Mouse (Mus musculus) liver, adult 2 months (tissue): ENCODE data around the gene Fam20c. TPM values are rescaled to one million over a fixed set of nuclear protein-coding genes. Genes with fewer than 3 reads are reported as not detected.

Experiments
- DNase-seq: peaks from one replicate; pipeline ENCODE4 v3.0.0-alpha.2; 2011; ENCODE audit warnings: low read depth, low spot score; ENCODE audit errors: extremely low read depth
- H3K27ac ChIP-seq: fragments of 200-500 bp; replicated peaks from 2 replicates; pipeline ENCODE4 v1.5.1; 2012; ENCODE audit warnings: low read depth, mild to moderate bottlenecking, control low read depth, inconsistent platforms, low read length; ENCODE audit not compliant: insufficient read depth
- H3K27me3 ChIP-seq: fragments of 200-500 bp; 2 replicates; pipeline ENCODE4 v1.6.1; 2012; ENCODE audit warnings: mild to moderate bottlenecking, moderate library complexity, low read length, inconsistent platforms; ENCODE audit not compliant: control insufficient read depth, insufficient read depth
- H3K36me3 ChIP-seq: fragments of 200-500 bp; 2 replicates; pipeline ENCODE4 v1.6.1; 2012; ENCODE audit warnings: low read length, inconsistent platforms; ENCODE audit not compliant: control insufficient read depth, insufficient read depth
- H3K4me1 ChIP-seq: fragments of 200-500 bp; 2 replicates; pipeline ENCODE4 v1.6.1; 2011; ENCODE audit warnings: low read length; ENCODE audit not compliant: control insufficient read depth, insufficient read depth
- H3K4me3 ChIP-seq: fragments of 200-500 bp; 2 replicates; pipeline ENCODE4 v1.5.1; 2011; ENCODE audit warnings: low read depth, mild to moderate bottlenecking, control low read depth, low read length, moderate library complexity; ENCODE audit not compliant: insufficient read depth
- H3K79me2 ChIP-seq: fragments of 200-500 bp; 2 replicates; pipeline ENCODE4 v1.6.1; 2012; ENCODE audit warnings: inconsistent platforms, mild to moderate bottlenecking, low read length, moderate library complexity; ENCODE audit not compliant: control insufficient read depth, insufficient read depth
- H3K9ac ChIP-seq: fragments of 200-500 bp; 2 replicates; pipeline ENCODE4 v1.6.1; 2012; ENCODE audit warnings: low read depth, mild to moderate bottlenecking, control low read depth, inconsistent platforms, low read length
- CTCF ChIP-seq: fragments of 200-500 bp; IDR thresholded peaks from 2 replicates; pipeline ENCODE4 v1.5.1; 2011; ENCODE audit warnings: low read depth, low read length, control low read depth
- POLR2A ChIP-seq: fragments of 200-500 bp; IDR thresholded peaks from 2 replicates; pipeline ENCODE4 v1.6.1; 2011; ENCODE audit warnings: low read length, control low read depth; ENCODE audit not compliant: insufficient read depth; ENCODE audit errors: extremely low read depth
- WGBS: fragments of 180-500 bp; shearing (Covaris S2); methylation state at CpG from one replicate; pipeline ENCODE4 v1.1.7; 2018; 5-methylcytosine and 5-hydroxymethylcytosine counted together
- polyA plus RNA-seq: library from polyadenylated mRNA; depleted of rRNA; stranded (reverse); fragments of >200 nt; gene quantifications from 2 replicates; pipeline ENCODE4 v1.2.3, GENCODE M21; 2012
- total RNA-seq: library from RNA; depleted of rRNA; stranded (reverse); fragments of >200 nt; gene quantifications from 2 replicates; pipeline ENCODE4 v1.2.3, GENCODE M21; 2014

The Fam20c gene
- total and polyA plus RNA-seq, 2 experiments = 18.2 to 50.7 TPM

DNA sequence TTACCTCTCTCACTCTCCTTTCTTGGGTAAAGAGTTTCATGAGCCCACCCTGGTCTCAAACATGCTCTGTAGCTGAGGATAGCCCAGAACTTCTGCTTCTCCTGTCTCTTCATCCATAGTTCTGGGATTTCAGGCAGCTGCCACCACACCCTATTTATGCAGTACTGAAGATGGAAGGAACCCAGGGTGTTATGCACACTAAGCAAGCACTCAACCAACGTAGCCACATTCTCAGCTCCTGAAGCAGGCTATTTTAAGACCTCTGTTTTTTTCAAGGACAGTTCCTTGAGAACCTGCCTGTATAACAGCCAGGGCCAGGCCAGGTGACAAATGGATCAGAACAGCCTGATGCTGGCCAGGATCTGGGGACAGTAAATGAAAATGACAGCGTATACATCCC is 14.4 kb downstream of the Fam20c start:
- Histone ChIP-seq H3K4me3 (no peak overlapping the region), H3K4me1 (peaks cover 4% of the 10 kb centered on the region; the same call in 1 of the 2 replicates), H3K36me3 (peaks cover 11% of the 10 kb centered on the region; the same call in 1 of the 2 replicates), H3K9ac (no peak overlapping the region), H3K79me2 (peaks cover 2% of the 10 kb centered on the region; the same call in 1 of the 2 replicates), H3K27me3 (no peaks in the 10 kb centered on the region), H3K27ac (no peak overlapping the region)
- TF ChIP-seq POLR2A (no peak), CTCF (no peak)
- 81% methylated on average over 2 of the region's 2 CpGs for WGBS
- DNase-seq = no peak

DNA sequence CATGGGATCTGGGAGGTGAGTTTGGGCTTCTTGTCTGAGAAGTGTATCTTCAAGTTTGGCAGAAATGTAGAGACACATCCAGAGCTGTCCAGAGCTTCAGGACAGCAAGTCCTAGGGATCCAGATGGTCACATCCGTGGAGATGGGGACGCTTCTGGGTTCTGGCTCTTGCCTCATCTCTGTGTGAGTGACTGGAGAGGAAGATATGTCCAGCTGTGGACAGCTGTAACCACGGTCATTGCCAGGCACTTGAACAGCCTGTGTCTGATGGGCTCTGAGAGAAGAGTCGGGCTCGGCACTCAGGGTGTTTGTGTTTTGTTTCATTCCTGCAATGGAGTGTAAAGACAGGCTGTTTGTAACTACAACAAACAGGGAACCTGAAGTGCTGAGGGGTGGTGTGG is 14.8 kb downstream of the Fam20c start:
- H3K36me3 ChIP-seq = peaks cover 11% of the 10 kb centered on the region; the same call in 1 of the 2 replicates
- TF ChIP-seq CTCF (no peak), POLR2A (no peak)
- DNase-seq = no peak
- no peak overlapping the region for H3K4me3 ChIP-seq
- no peak overlapping the region for H3K9ac ChIP-seq
- peaks cover 6% of the 10 kb centered on the region; the same call in 1 of the 2 replicates for H3K4me1 ChIP-seq
- H3K27ac ChIP-seq = no peak overlapping the region
- 86% methylated on average over 5 of the region's 5 CpGs for WGBS
- H3K27me3 ChIP-seq = no peaks in the 10 kb centered on the region
- H3K79me2 ChIP-seq = peaks cover 2% of the 10 kb centered on the region; the same call in 1 of the 2 replicates

DNA sequence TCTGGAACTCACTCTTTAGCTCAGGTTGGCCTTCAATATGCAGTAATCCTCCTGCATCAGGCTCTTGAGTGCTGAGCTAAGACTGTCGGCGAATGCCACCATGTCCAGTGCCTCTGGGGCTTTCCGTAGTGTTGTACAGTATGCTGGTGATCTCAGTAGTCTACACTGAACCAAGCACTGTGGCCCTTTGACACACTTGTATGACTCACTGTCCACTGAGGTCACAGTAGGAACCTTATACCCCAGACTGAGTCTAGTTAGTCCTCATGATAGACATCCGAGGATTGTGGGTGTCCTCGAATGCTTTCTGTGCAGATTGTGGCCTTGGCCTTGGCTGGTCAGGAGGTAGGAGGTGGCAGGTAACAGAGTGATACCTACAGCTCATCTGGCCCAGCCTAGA is 20.8 kb downstream of the Fam20c start:
- Histone ChIP-seq H3K4me3 (no peak overlapping the region), H3K4me1 (peaks cover 42% of the 10 kb centered on the region), H3K9ac (no peak overlapping the region), H3K36me3 (peaks cover under 1% of the 10 kb centered on the region; the same call in 1 of the 2 replicates), H3K27ac (0 out of 2 replicates have a peak overlapping the region, but pooled peaks have one; percentile 6), H3K79me2 (peaks cover 26% of the 10 kb centered on the region; the same call in 1 of the 2 replicates), H3K27me3 (no peaks in the 10 kb centered on the region)
- 66% methylated on average over 5 of the region's 5 CpGs for WGBS
- DNase-seq = no peak
- TF ChIP-seq POLR2A = no peak
- no peak for TF ChIP-seq CTCF

DNA sequence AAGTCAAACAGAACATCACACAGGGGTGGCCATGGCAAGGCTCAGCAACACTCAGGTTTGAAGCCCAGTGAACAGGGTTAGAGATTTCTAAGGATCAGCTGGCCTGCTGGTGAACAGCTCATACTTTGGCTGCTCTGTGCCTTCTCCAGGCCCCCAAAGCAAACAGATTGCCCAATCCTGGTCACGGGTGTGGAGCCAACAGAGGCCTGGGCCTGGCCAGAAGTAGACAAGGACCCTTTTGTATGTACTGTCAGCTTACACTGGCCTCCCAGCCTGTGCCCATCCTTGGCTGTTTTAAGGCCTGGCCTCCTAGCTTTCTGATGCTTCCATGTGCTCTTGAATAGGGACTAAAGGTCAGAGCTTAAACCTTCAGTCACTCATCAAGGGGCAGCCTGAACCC is 22.0 kb downstream of the Fam20c start:
- peaks cover 42% of the 10 kb centered on the region for H3K4me1 ChIP-seq
- H3K36me3 ChIP-seq = peaks cover 2% of the 10 kb centered on the region; the same call in 1 of the 2 replicates
- peaks cover 24% of the 10 kb centered on the region; the same call in 1 of the 2 replicates for H3K79me2 ChIP-seq
- H3K27ac ChIP-seq = peak overlapping the region; percentile 76
- peak overlapping the region; percentile 13; the same call in 1 of the 2 replicates for H3K9ac ChIP-seq
- TF ChIP-seq POLR2A (no peak), CTCF (no peak)
- H3K4me3 ChIP-seq = no peak overlapping the region
- no peaks in the 10 kb centered on the region for H3K27me3 ChIP-seq
- WGBS = 21% methylated on average over 1 of the region's 1 CpGs
- peak; percentile 87 for DNase-seq

DNA sequence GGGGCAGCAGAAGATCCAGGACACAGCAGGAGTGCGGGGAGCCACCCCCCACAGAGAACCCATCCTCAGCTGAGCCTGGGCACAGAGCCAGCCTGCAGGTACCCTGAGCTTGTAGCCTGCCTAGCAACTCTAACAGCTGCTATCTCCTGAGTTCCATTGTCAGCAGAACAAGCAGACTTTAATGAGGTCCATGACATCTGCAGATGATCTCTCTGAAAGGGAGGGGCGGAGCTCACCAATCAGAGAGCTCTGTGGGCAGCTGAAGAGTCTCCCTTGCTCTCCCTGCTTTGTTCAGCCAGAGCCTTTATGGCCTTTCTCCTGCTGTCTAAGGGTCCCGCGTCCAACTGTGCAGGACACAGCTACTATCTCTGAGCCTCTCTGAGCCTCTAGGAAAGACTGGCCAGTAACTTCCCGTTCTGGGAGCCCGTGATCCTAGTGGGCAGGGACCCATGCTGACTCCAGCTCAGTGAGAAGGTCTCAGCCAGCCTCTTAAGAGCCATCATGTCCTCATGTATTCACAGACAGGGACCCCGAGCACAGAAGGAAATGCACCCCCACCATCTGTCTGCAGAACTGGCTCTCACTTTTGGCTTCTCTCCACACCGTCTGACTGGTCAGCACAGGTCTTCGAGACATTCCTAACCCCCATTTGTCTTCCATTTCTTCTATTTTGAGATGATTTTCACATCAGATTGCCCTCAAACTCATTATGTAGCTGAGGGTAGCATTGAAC is 24.6 kb downstream of the Fam20c start:
- H3K36me3 ChIP-seq = peaks cover 4% of the 10 kb centered on the region; the same call in 1 of the 2 replicates
- WGBS = 87% methylated on average over 9 of the region's 9 CpGs
- peaks cover 37% of the 10 kb centered on the region for H3K4me1 ChIP-seq
- no peak overlapping the region for H3K27ac ChIP-seq
- no peak overlapping the region for H3K9ac ChIP-seq
- no peak for TF ChIP-seq CTCF
- no peak for TF ChIP-seq POLR2A
- no peak for DNase-seq
- no peak overlapping the region for H3K4me3 ChIP-seq
- peaks cover 24% of the 10 kb centered on the region; the same call in 1 of the 2 replicates for H3K79me2 ChIP-seq
- H3K27me3 ChIP-seq = no peaks in the 10 kb centered on the region

DNA sequence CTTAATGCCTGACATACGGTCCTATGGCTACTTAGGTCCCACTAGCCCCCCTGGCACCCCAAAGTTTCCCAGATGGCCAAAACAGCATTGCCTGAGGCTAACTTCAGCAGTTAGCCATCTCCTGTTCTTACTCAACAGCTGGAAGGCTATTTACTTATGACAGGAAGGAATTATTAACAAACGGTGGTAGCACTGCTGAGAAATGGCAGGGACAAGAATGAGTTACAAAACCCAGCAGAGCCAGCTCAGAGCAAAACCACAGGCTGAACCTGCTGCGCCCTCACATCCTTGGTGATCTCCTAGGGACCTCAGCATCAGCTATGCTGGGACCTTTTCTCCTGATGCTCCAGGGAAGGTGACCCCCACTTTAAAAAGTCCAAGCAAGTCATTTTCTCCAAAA is 25.3 kb downstream of the Fam20c start:
- WGBS = 54% methylated on average over 3 of the region's 3 CpGs
- H3K4me3 ChIP-seq = no peak overlapping the region
- no peak overlapping the region for H3K27ac ChIP-seq
- no peak overlapping the region for H3K9ac ChIP-seq
- DNase-seq = peak; percentile 48
- no peaks in the 10 kb centered on the region for H3K27me3 ChIP-seq
- H3K36me3 ChIP-seq = peaks cover 5% of the 10 kb centered on the region; the same call in 1 of the 2 replicates
- TF ChIP-seq POLR2A (no peak), CTCF (no peak)
- H3K4me1 ChIP-seq = peaks cover 31% of the 10 kb centered on the region
- H3K79me2 ChIP-seq = peaks cover 29% of the 10 kb centered on the region
